Mouse (Mus musculus): ENCODE results near the gene Vdr. TPM values are rescaled to one million over a fixed set of nuclear protein-coding genes. Genes with fewer than 3 reads are reported as not detected.

Gene Vdr
- polyA plus RNA-seq, 1 experiment from 2014 or later = 0.24 TPM

DNA sequence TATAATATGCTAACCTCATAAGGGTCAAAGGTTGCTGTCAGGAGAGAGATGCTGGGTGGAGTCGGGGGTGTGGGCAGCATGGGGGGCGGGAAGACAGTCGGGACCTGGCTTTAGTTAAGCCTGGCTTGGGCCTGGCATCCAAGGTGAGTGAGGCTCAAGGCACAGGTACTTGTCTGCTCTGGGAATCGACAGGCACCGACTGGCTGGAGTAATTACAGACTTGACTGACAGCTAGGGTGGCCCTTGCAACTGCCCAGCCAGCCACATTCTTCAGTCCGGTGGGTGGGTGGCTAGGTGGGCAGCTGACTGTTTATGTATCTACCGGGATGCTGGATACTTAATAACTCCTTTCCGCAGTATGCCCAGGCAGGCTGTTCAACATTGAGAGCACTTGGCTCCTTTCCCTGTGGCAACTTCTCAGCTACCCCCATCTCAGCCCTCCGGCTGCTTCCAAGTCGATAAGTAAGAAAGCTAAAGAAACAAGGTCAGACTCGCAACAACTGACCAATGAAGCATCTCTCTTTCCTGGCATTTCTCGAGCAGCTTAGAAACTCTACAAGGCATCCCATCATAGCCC is 10.0 kb downstream of the Vdr start:
- Histone ChIP-seq H3K9me3 (no peaks in the 10 kb centered on the region), H3K4me2 (no peak overlapping the region), H3K27ac (no peak overlapping the region), H3K4me3 (replicated peaks) (no peak overlapping the region), H3K9ac (replicated peaks) (no peak overlapping the region), H3K36me3 (no peaks in the 10 kb centered on the region), H3K4me1 (replicated peaks) (peaks cover 13% of the 10 kb centered on the region; the same call in 1 of the 2 replicates), H3K27me3 (peaks cover 6% of the 10 kb centered on the region; the same call in 1 of the 2 replicates)
- WGBS = 74% methylated on average over 12 of the region's 12 CpGs
- no peak for ATAC-seq (ENCODE audit: insufficient number of reproducible peaks, insufficient read depth, low FRiP score, low TSS enrichment, low read depth)

GRCm38 (mm10) chr15:97899714-97900113 is 10.7 kb downstream of the Vdr start:
- Histone ChIP-seq H3K9me3 (no peaks in the 10 kb centered on the region), H3K4me2 (no peak overlapping the region), H3K36me3 (no peaks in the 10 kb centered on the region), H3K4me3 (replicated peaks) (no peak overlapping the region), H3K4me1 (replicated peaks) (peaks cover 13% of the 10 kb centered on the region; the same call in 1 of the 2 replicates), H3K27ac (no peak overlapping the region), H3K27me3 (peaks cover 3% of the 10 kb centered on the region; the same call in 1 of the 2 replicates), H3K9ac (replicated peaks) (no peak overlapping the region)
- WGBS = 63% methylated on average over 8 of the region's 8 CpGs
- ATAC-seq (ENCODE audit: insufficient number of reproducible peaks, insufficient read depth, low FRiP score, low TSS enrichment, low read depth) = no peak

GRCm38 (mm10) chr15:97898791-97899190 is 11.6 kb downstream of the Vdr start:
- H3K27ac ChIP-seq = no peak overlapping the region
- no peak overlapping the region for H3K4me3 ChIP-seq (replicated peaks)
- no peak overlapping the region for H3K4me2 ChIP-seq
- H3K27me3 ChIP-seq = 0 out of 2 replicates have a peak, but pooled peaks cover 3% of the 10 kb centered on the region
- no peaks in the 10 kb centered on the region for H3K9me3 ChIP-seq
- H3K4me1 ChIP-seq (replicated peaks) = 0 out of 2 replicates have a peak, but pooled peaks cover 7% of the 10 kb centered on the region
- WGBS = 70% methylated on average over 5 of the region's 5 CpGs
- ATAC-seq (ENCODE audit: insufficient number of reproducible peaks, insufficient read depth, low FRiP score, low TSS enrichment, low read depth) = no peak
- no peak overlapping the region for H3K9ac ChIP-seq (replicated peaks)
- H3K36me3 ChIP-seq = no peaks in the 10 kb centered on the region

GRCm38 (mm10) chr15:97896861-97897654 is 13.4 kb downstream of the Vdr start:
- WGBS = 74% methylated on average over 16 of the region's 16 CpGs
- Histone ChIP-seq H3K4me1 (replicated peaks) (0 out of 2 replicates have a peak, but pooled peaks cover 7% of the 10 kb centered on the region), H3K4me3 (replicated peaks) (no peak overlapping the region), H3K9me3 (no peaks in the 10 kb centered on the region), H3K36me3 (no peaks in the 10 kb centered on the region), H3K27ac (no peak overlapping the region), H3K9ac (replicated peaks) (no peak overlapping the region), H3K4me2 (no peak overlapping the region), H3K27me3 (no peaks in the 10 kb centered on the region)
- ATAC-seq (ENCODE audit: insufficient number of reproducible peaks, insufficient read depth, low FRiP score, low TSS enrichment, low read depth) = no peak

DNA sequence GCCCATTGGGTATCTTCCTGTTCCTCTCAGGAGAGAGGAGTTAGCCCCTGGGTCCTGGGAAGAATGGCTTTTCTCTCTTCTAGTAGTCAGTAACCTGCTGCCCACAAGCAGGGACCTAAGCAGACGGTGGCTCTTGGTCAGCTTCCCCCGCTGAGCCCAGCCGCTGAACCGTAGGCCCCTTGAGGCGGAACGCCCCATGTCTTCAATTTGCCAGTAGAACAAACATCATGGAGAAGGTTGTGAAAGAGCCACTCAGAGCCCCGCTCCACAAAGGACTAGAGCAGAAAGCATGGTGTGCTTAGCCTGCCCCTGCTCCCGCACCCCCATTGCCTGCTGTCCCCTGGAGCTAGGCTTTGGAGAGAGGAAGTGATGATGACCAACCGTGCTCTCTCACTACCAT is 14.1 kb downstream of the Vdr start:
- WGBS = 87% methylated on average over 9 of the region's 9 CpGs
- H3K4me2 ChIP-seq = no peak overlapping the region
- H3K9me3 ChIP-seq = no peaks in the 10 kb centered on the region
- ATAC-seq (ENCODE audit: insufficient number of reproducible peaks, insufficient read depth, low FRiP score, low TSS enrichment, low read depth) = no peak
- no peak overlapping the region for H3K9ac ChIP-seq (replicated peaks)
- H3K27me3 ChIP-seq = no peaks in the 10 kb centered on the region
- 0 out of 2 replicates have a peak, but pooled peaks cover 7% of the 10 kb centered on the region for H3K4me1 ChIP-seq (replicated peaks)
- no peaks in the 10 kb centered on the region for H3K36me3 ChIP-seq
- no peak overlapping the region for H3K27ac ChIP-seq
- H3K4me3 ChIP-seq (replicated peaks) = no peak overlapping the region

- WGBS = 83% methylated on average over 12 of the region's 12 CpGs
- H3K36me3 ChIP-seq = no peaks in the 10 kb centered on the region
- H3K9ac ChIP-seq (replicated peaks) = no peak overlapping the region
- H3K27me3 ChIP-seq = no peaks in the 10 kb centered on the region
- 0 out of 2 replicates have a peak, but pooled peaks cover 7% of the 10 kb centered on the region for H3K4me1 ChIP-seq (replicated peaks)
- no peak overlapping the region for H3K4me3 ChIP-seq (replicated peaks)
- no peaks in the 10 kb centered on the region for H3K9me3 ChIP-seq
- no peak overlapping the region for H3K4me2 ChIP-seq
- H3K27ac ChIP-seq = no peak overlapping the region
- ATAC-seq (ENCODE audit: insufficient number of reproducible peaks, insufficient read depth, low FRiP score, low TSS enrichment, low read depth) = no peak
Observed at GRCm38 (mm10) chr15:97895847-97896246, 14.6 kb downstream of the Vdr start.

GRCm38 (mm10) chr15:97892506-97892905 is 17.9 kb downstream of the Vdr start:
- H3K9me3 ChIP-seq = no peaks in the 10 kb centered on the region
- no peaks in the 10 kb centered on the region for H3K4me1 ChIP-seq (replicated peaks)
- no peak for ATAC-seq (ENCODE audit: insufficient number of reproducible peaks, insufficient read depth, low FRiP score, low TSS enrichment, low read depth)
- no peak overlapping the region for H3K4me3 ChIP-seq (replicated peaks)
- H3K27ac ChIP-seq = no peak overlapping the region
- no peaks in the 10 kb centered on the region for H3K36me3 ChIP-seq
- no peak overlapping the region for H3K9ac ChIP-seq (replicated peaks)
- WGBS = 67% methylated on average over 8 of the region's 8 CpGs
- no peak overlapping the region for H3K4me2 ChIP-seq
- H3K27me3 ChIP-seq = no peaks in the 10 kb centered on the region

DNA sequence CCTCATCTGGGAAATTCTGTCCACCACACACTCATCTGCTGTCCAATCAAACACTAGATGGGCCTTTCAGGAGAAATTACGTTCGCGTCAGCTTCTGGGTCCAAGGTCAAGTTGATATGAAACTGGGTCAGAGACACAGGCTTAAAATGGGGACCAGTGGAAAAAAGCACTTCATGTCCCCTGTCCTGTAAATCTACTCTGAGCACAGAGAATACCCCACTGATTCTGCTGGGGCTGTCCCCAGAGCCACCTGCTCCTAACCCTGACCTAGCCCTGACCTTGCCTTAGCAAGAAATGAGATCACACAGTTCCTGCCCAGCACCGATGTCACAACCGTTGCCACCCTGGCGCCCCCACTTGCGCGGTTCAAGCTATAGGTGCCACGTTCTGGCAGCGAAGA is 20.0 kb downstream of the Vdr start:
- Histone ChIP-seq H3K4me3 (replicated peaks) (no peak overlapping the region), H3K27ac (no peak overlapping the region), H3K9me3 (no peaks in the 10 kb centered on the region), H3K27me3 (no peaks in the 10 kb centered on the region), H3K36me3 (no peaks in the 10 kb centered on the region), H3K4me1 (replicated peaks) (no peaks in the 10 kb centered on the region), H3K9ac (replicated peaks) (no peak overlapping the region), H3K4me2 (no peak overlapping the region)
- 91% methylated on average over 10 of the region's 10 CpGs for WGBS
- no peak for ATAC-seq (ENCODE audit: insufficient number of reproducible peaks, insufficient read depth, low FRiP score, low TSS enrichment, low read depth)

- Histone ChIP-seq H3K4me1 (replicated peaks) (no peaks in the 10 kb centered on the region), H3K4me2 (no peak overlapping the region), H3K4me3 (replicated peaks) (no peak overlapping the region), H3K36me3 (no peaks in the 10 kb centered on the region), H3K27ac (no peak overlapping the region), H3K9me3 (no peaks in the 10 kb centered on the region), H3K27me3 (no peaks in the 10 kb centered on the region), H3K9ac (replicated peaks) (no peak overlapping the region)
- WGBS = 68% methylated on average over 11 of the region's 11 CpGs
- no peak for ATAC-seq (ENCODE audit: insufficient number of reproducible peaks, insufficient read depth, low FRiP score, low TSS enrichment, low read depth)
Observed at GRCm38 (mm10) chr15:97890017-97890416, 20.4 kb downstream of the Vdr start.

DNA sequence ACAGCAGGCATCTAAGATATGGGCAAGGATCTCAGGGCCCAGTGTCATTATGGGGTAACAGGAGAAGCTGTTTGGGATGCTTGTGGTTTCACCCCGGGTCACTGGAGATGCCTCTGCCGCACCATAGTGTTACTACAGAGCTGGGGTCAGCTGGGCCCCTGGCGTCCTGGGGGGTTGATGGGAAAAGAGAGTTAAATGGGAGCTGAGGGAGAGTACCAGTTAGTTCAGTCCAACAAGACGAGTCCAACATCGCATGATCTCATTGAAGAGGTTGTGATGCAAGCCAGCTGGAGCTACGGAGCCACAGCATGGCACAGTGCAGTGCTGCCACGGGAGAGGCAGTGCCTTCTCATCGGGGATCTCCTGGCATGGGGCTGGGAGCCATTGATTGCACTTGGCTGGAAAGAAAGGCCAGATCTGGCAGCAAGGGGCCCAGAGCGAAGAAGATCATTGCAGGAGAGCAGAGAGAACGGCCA is 22.9 kb downstream of the Vdr start:
- no peak overlapping the region for H3K4me3 ChIP-seq (replicated peaks)
- H3K4me1 ChIP-seq (replicated peaks) = no peaks in the 10 kb centered on the region
- no peak overlapping the region for H3K27ac ChIP-seq
- no peaks in the 10 kb centered on the region for H3K9me3 ChIP-seq
- no peak overlapping the region for H3K4me2 ChIP-seq
- no peaks in the 10 kb centered on the region for H3K27me3 ChIP-seq
- 83% methylated on average over 10 of the region's 10 CpGs for WGBS
- no peak for ATAC-seq (ENCODE audit: insufficient number of reproducible peaks, insufficient read depth, low FRiP score, low TSS enrichment, low read depth)
- H3K9ac ChIP-seq (replicated peaks) = no peak overlapping the region
- no peaks in the 10 kb centered on the region for H3K36me3 ChIP-seq

GRCm38 (mm10) chr15:97881423-97881822 is 29.0 kb downstream of the Vdr start:
- H3K36me3 ChIP-seq = no peaks in the 10 kb centered on the region
- H3K4me3 ChIP-seq (replicated peaks) = no peak overlapping the region
- no peak overlapping the region for H3K4me2 ChIP-seq
- no peak overlapping the region for H3K27ac ChIP-seq
- no peaks in the 10 kb centered on the region for H3K9me3 ChIP-seq
- no peak for ATAC-seq (ENCODE audit: insufficient number of reproducible peaks, insufficient read depth, low FRiP score, low TSS enrichment, low read depth)
- peaks cover 8% of the 10 kb centered on the region for H3K4me1 ChIP-seq (replicated peaks)
- WGBS = 91% methylated on average over 8 of the region's 8 CpGs
- no peaks in the 10 kb centered on the region for H3K27me3 ChIP-seq
- no peak overlapping the region for H3K9ac ChIP-seq (replicated peaks)

Measured in limb, embryonic 12.5 days (tissue).